ENCODE assay signal across 8 mouse cellular contexts in the genomic region with DNA sequence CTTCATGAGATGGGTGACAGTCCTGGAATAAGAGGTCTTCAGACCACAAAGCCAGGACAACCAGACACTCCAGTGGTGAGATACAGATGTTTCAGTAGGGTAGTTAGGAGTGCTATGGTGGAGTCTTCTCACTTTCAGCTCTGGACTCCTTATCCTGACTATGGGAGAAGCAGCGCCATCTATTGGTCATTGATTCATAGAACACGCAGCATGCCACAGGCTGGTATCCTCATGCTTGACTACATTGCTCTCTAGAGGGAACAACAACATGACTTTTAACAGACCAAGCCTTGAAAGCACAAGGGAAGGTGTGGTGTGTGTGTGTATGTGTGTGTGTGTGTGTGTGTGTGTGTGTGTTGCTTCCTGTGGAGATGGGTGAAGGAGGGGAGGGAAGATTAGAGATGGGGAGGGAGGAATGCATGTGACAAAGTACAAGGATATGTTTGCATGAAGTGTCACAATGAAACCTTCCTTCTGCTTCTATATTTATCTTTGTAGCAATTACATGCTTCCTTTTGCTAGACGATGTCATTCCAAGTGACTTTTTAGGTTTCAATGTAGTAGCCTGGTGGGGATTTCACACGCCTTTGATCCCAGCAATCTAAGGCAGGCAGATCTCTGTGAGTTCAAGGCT. TPM values are rescaled to one million over a fixed set of nuclear protein-coding genes. Genes with fewer than 3 reads are reported as not detected.
DNase-seq lines count a peak whose midpoint lies in the region; ATAC-seq lines count a peak whose summit lies in the region.

No protein-coding gene starts in this region.

- H3K36me3 ChIP-seq in liver, embryonic 13.5 days = no peaks in the 10 kb centered on the region
- H3K36me3 ChIP-seq in neural tube, embryonic 15.5 days = no peaks in the 10 kb centered on the region

- no peaks in the 10 kb centered on the region for H3K9me3 ChIP-seq in liver, embryonic 13.5 days (replicated peaks)
- H3K9me3 ChIP-seq in neural tube, embryonic 15.5 days (replicated peaks) = no peaks in the 10 kb centered on the region

- no peak overlapping the region for H3K27ac ChIP-seq in liver, embryonic 13.5 days
- H3K27ac ChIP-seq in neural tube, embryonic 15.5 days (replicated peaks) = no peak overlapping the region

- peak; percentile 6 to 9 for DNase-seq in urinary bladder, postnatal 36 days (ENCODE audit: low spot score in 2 of 2)
- DNase-seq in urinary bladder, postnatal 4 days (ENCODE audit: low spot score in 2 of 2) = no peak
- DNase-seq in cerebellum, adult 11-12 months = peak; percentile 49
- DNase-seq in forelimb bud, embryonic 11.5 days (ENCODE audit: low read depth, low spot score) = peak; percentile 73
- peak; percentile 78 for DNase-seq in kidney, adult 9 months
- peak; percentile 13 for DNase-seq in liver, embryonic 13.5 days
- DNase-seq in gastrocnemius, postnatal 4 days (ENCODE audit: low spot score in 2 of 2) = no peak

- WGBS in liver, embryonic 13.5 days (ENCODE audit: insufficient replicate concordance) = 37% methylated on average over 4 of the region's 4 CpGs
- 57% methylated on average over 4 of the region's 4 CpGs for WGBS in neural tube, embryonic 15.5 days

- no peaks in the 10 kb centered on the region for H3K4me1 ChIP-seq in liver, embryonic 13.5 days (replicated peaks)
- H3K4me1 ChIP-seq in neural tube, embryonic 15.5 days = peaks cover 17% of the 10 kb centered on the region; the same call in 1 of the 2 replicates

- no peak overlapping the region for H3K4me3 ChIP-seq in liver, embryonic 13.5 days (replicated peaks)
- H3K4me3 ChIP-seq in neural tube, embryonic 15.5 days (replicated peaks) = no peak overlapping the region

- no peak overlapping the region for H3K4me2 ChIP-seq in liver, embryonic 13.5 days
- no peak overlapping the region for H3K4me2 ChIP-seq in neural tube, embryonic 15.5 days

- ATAC-seq in liver, embryonic 13.5 days (ENCODE audit: low read depth) = peak; percentile 61
- peak; percentile 45; the same call in 1 of the 2 replicates for ATAC-seq in neural tube, embryonic 15.5 days (ENCODE audit: low FRiP score)

- H3K9ac ChIP-seq in liver, embryonic 13.5 days = no peak overlapping the region
- no peak overlapping the region for H3K9ac ChIP-seq in neural tube, embryonic 15.5 days (replicated peaks)

- H3K27me3 ChIP-seq in liver, embryonic 13.5 days = no peaks in the 10 kb centered on the region
- H3K27me3 ChIP-seq in neural tube, embryonic 15.5 days (replicated peaks) = no peaks in the 10 kb centered on the region

RNA-seq across cellular contexts. Expression of gene Thumpd2, which starts 49.0 kb away (rescaled TPM):
- polyA plus RNA-seq in liver, embryonic 13.5 days (2015; fragmentation: Nextera tagmentation; extraction: Ambion mirVana) = 7.8 and 10.5 TPM in 2 replicates
- 7.5 and 10.8 TPM in 2 replicates for polyA plus RNA-seq in neural tube, embryonic 15.5 days (2015; fragmentation: Nextera tagmentation; extraction: Ambion mirVana)
- 1 to 10 TPM; 5.1 to 6.7 TPM for total RNA-seq in gastrocnemius, postnatal 4 days (2021)

Comparison
In these comparisons a context has a peak if more than half of its experiments do, and no peak if none do; other contexts are left out.
1. DNase-seq: peak in urinary bladder, postnatal 36 days (2 of 2), cerebellum, adult 11-12 months (single experiment), forelimb bud, embryonic 11.5 days (single experiment), kidney, adult 9 months (single experiment) and liver, embryonic 13.5 days (single experiment); none in urinary bladder, postnatal 4 days (0 of 2) and gastrocnemius, postnatal 4 days (0 of 2).